Mouse (Mus musculus) MEL (cell line): ENCODE data around the gene Ublcp1. TPM values are rescaled to one million over a fixed set of nuclear protein-coding genes. Genes with fewer than 3 reads are reported as not detected.

Experiments used
- DNase-seq: peaks from one replicate; pipeline ENCODE4 v3.0.0; 2011; ENCODE audit warnings: low read depth, low spot score
- H3K27ac ChIP-seq: 2 replicates; pipeline ENCODE4 v1.5.1; 2012; ENCODE audit warnings: low read depth, mild to moderate bottlenecking, control low read depth, low read length, moderate library complexity; ENCODE audit not compliant: control insufficient read depth
- H3K27me3 ChIP-seq, 2 experiments: fragments of 150-350 bp in 1 of 2; sonication (generic) in 1 of 2; 2 replicates each; pipeline ENCODE4 v1.6.1; 2012; ENCODE audit warnings: low read length in 2 of 2, mild to moderate bottlenecking in 2 of 2, improper control_type of control experiment in 1 of 2, moderate library complexity in 1 of 2; ENCODE audit not compliant: insufficient read depth in 2 of 2, control insufficient read depth in 1 of 2
- H3K36me3 ChIP-seq, 2 experiments: 2 replicates each; pipeline ENCODE4 v1.6.1; 2012 to 2014; ENCODE audit warnings: low read length in 2 of 2, improper control_type of control experiment in 1 of 2, inconsistent platforms in 1 of 2, mild to moderate bottlenecking in 1 of 2; ENCODE audit not compliant: insufficient read depth in 2 of 2, control insufficient read depth in 1 of 2
- H3K4me1 ChIP-seq, 2 experiments: fragments of 150-350 bp in 1 of 2; sonication (generic) in 1 of 2; 2 replicates each; pipeline ENCODE4 v1.6.1; 2012; ENCODE audit warnings: low read length in 2 of 2, improper control_type of control experiment in 1 of 2, mild to moderate bottlenecking in 1 of 2; ENCODE audit not compliant: insufficient read depth in 2 of 2, control insufficient read depth in 1 of 2
- H3K4me3 ChIP-seq, 2 experiments: fragments of 150-350 bp in 1 of 2; sonication (generic) in 1 of 2; 2 replicates each; pipeline ENCODE4 v1.5.1; 2012; ENCODE audit warnings: low read depth in 2 of 2, low read length in 2 of 2, mild to moderate bottlenecking in 2 of 2, moderate library complexity in 2 of 2, control low read depth in 1 of 2, improper control_type of control experiment in 1 of 2; ENCODE audit not compliant: control insufficient read depth in 1 of 2, insufficient read depth in 1 of 2
- H3K79me2 ChIP-seq: 2 replicates; pipeline ENCODE4 v1.6.1; 2012; ENCODE audit warnings: mild to moderate bottlenecking, low read length, moderate library complexity; ENCODE audit not compliant: control insufficient read depth, poor library complexity, insufficient read depth
- H3K9ac ChIP-seq: 2 replicates; pipeline ENCODE4 v1.6.1; 2012; ENCODE audit warnings: low read depth, mild to moderate bottlenecking, control low read depth, low read length, moderate library complexity; ENCODE audit not compliant: control insufficient read depth, poor library complexity, severe bottlenecking
- H3K9me3 ChIP-seq: fragments of 150-350 bp; sonication (generic); replicated peaks from 2 replicates; pipeline ENCODE4 v1.6.1; 2012; ENCODE audit warnings: mild to moderate bottlenecking, low read length, improper control_type of control experiment, moderate library complexity; ENCODE audit not compliant: insufficient read depth
- CHD1 ChIP-seq: IDR thresholded peaks from 2 replicates; pipeline ENCODE4 v1.6.1; 2012; ENCODE audit warnings: low read depth, mild to moderate bottlenecking, inconsistent platforms, low read length, improper control_type of control experiment
- CTCF ChIP-seq, 3 experiments: IDR thresholded peaks in 2 of 3; conservative IDR thresholded peaks in 1 of 3; 2 replicates each; pipeline ENCODE4 v1.5.1; 2011 to 2012; ENCODE audit warnings: low read length in 3 of 3, low read depth in 2 of 3, mild to moderate bottlenecking in 2 of 3, improper control_type of control experiment in 1 of 3, inconsistent platforms in 1 of 3, mixed read lengths in 1 of 3, moderate library complexity in 1 of 3; ENCODE audit not compliant: control insufficient read depth in 1 of 3, insufficient read depth in 1 of 3, poor library complexity in 1 of 3, severe bottlenecking in 1 of 3
- E2F4 ChIP-seq: IDR thresholded peaks from 2 replicates; pipeline ENCODE4 v1.6.1; 2011; ENCODE audit warnings: low read depth, low read length, improper control_type of control experiment, borderline replicate concordance
- EP300 ChIP-seq, 2 experiments: IDR thresholded peaks; 2 replicates each; pipeline ENCODE4 v1.6.1; 2011; ENCODE audit warnings: improper control_type of control experiment in 2 of 2, low read length in 2 of 2, low read depth in 1 of 2, mild to moderate bottlenecking in 1 of 2
- ETS1 ChIP-seq: IDR thresholded peaks from 2 replicates; pipeline ENCODE4 v1.6.1; 2012; ENCODE audit warnings: low read depth, mild to moderate bottlenecking, inconsistent platforms, low read length, improper control_type of control experiment, moderate library complexity
- HCFC1 ChIP-seq: IDR thresholded peaks from 2 replicates; pipeline ENCODE4 v1.6.1; 2012; ENCODE audit warnings: low read depth, mild to moderate bottlenecking, inconsistent platforms, low read length, improper control_type of control experiment, moderate library complexity
- MAX ChIP-seq: IDR thresholded peaks from 2 replicates; pipeline ENCODE4 v1.6.1; 2011; ENCODE audit warnings: low read length, improper control_type of control experiment
- MAZ ChIP-seq: IDR thresholded peaks from 2 replicates; pipeline ENCODE4 v1.6.1; 2012; ENCODE audit warnings: low read depth, mild to moderate bottlenecking, inconsistent platforms, low read length, improper control_type of control experiment
- MXI1 ChIP-seq: IDR thresholded peaks from 2 replicates; pipeline ENCODE4 v1.6.1; 2011; ENCODE audit warnings: mild to moderate bottlenecking, low read depth, low read length, improper control_type of control experiment
- MYC ChIP-seq: IDR thresholded peaks from 2 replicates; pipeline ENCODE4 v1.6.1; 2011; ENCODE audit warnings: low read depth, mild to moderate bottlenecking, low read length, improper control_type of control experiment, moderate library complexity
- NELFE ChIP-seq: IDR thresholded peaks from 2 replicates; pipeline ENCODE4 v1.6.1; 2011; ENCODE audit warnings: low read depth, low read length, improper control_type of control experiment
- NRF1 ChIP-seq: IDR thresholded peaks from 2 replicates; pipeline ENCODE4 v1.6.1; 2014; ENCODE audit warnings: low read depth, mild to moderate bottlenecking, inconsistent platforms, low read length, improper control_type of control experiment, moderate library complexity; ENCODE audit not compliant: poor library complexity, insufficient read depth, severe bottlenecking
- POLR2A ChIP-seq, 2 experiments: IDR thresholded peaks; 2 replicates each; pipeline ENCODE4 v1.6.1; 2011 to 2012; ENCODE audit warnings: low read length in 2 of 2, mild to moderate bottlenecking in 2 of 2, control low read depth in 1 of 2, improper control_type of control experiment in 1 of 2, low read depth in 1 of 2, moderate library complexity in 1 of 2; ENCODE audit not compliant: control insufficient read depth in 1 of 2, insufficient read depth in 1 of 2, poor library complexity in 1 of 2
- POLR2AphosphoS2 ChIP-seq: IDR thresholded peaks from 2 replicates; pipeline ENCODE4 v1.6.1; 2011; ENCODE audit warnings: low read length, improper control_type of control experiment
- POLR2AphosphoS5 ChIP-seq: IDR thresholded peaks from 2 replicates; pipeline ENCODE4 v1.6.1; 2012; ENCODE audit warnings: low read depth, borderline replicate concordance, mild to moderate bottlenecking, inconsistent platforms, low read length, moderate library complexity, mixed read lengths
- RAD21 ChIP-seq: IDR thresholded peaks from 2 replicates; pipeline ENCODE4 v1.6.1; 2011; ENCODE audit warnings: mild to moderate bottlenecking, low read depth, low read length, improper control_type of control experiment
- SIN3A ChIP-seq: IDR thresholded peaks from 2 replicates; pipeline ENCODE4 v1.6.1; 2012; ENCODE audit warnings: low read length, improper control_type of control experiment, inconsistent platforms
- SMC3 ChIP-seq: IDR thresholded peaks from 2 replicates; pipeline ENCODE4 v1.6.1; 2011; ENCODE audit warnings: low read depth, low read length, improper control_type of control experiment
- TBP ChIP-seq: IDR thresholded peaks from 2 replicates; pipeline ENCODE4 v1.8.0; 2011; ENCODE audit warnings: low read depth, low read length, improper control_type of control experiment
- USF1 ChIP-seq: IDR thresholded peaks from 2 replicates; pipeline ENCODE4 v1.6.1; 2014; ENCODE audit warnings: low read depth, mild to moderate bottlenecking, inconsistent platforms, low read length, improper control_type of control experiment, moderate library complexity
- USF2 ChIP-seq, 2 experiments: IDR thresholded peaks; 2 replicates each; pipeline ENCODE4 v1.6.1; 2011 to 2012; ENCODE audit warnings: improper control_type of control experiment in 2 of 2, low read length in 2 of 2, borderline replicate concordance in 1 of 2, inconsistent platforms in 1 of 2, low read depth in 1 of 2, mild to moderate bottlenecking in 1 of 2; ENCODE audit not compliant: insufficient read depth in 1 of 2
- ZMIZ1 ChIP-seq: IDR thresholded peaks from 2 replicates; pipeline ENCODE4 v1.6.1; 2012; ENCODE audit warnings: low read depth, mild to moderate bottlenecking, inconsistent platforms, low read length, improper control_type of control experiment, moderate library complexity
- polyA plus RNA-seq, 2 experiments: library from polyadenylated mRNA; stranded (reverse) in 1 of 2; unstranded in 1 of 2; fragments of >175 nt in 1 of 2; fragments of >200 nt in 1 of 2; gene quantifications; 2 replicates each; pipeline versions ENCODE4 v1.2.1 to v1.2.4; 2012; ENCODE audit warnings: low replicate concordance in 2 of 2, low read depth in 1 of 2; ENCODE audit not compliant: insufficient read length in 2 of 2, insufficient read depth in 1 of 2, missing spikeins in 1 of 2
- total RNA-seq: library from RNA; depleted of rRNA; stranded (reverse); fragments of 300-350 nt; gene quantifications from 2 replicates; pipeline ENCODE4 v1.2.3, GENCODE M21; 2012

The Ublcp1 gene
- total and polyA plus RNA-seq, 3 experiments, result 21.1 to 22.2 TPM; not detected in 1

DNA sequence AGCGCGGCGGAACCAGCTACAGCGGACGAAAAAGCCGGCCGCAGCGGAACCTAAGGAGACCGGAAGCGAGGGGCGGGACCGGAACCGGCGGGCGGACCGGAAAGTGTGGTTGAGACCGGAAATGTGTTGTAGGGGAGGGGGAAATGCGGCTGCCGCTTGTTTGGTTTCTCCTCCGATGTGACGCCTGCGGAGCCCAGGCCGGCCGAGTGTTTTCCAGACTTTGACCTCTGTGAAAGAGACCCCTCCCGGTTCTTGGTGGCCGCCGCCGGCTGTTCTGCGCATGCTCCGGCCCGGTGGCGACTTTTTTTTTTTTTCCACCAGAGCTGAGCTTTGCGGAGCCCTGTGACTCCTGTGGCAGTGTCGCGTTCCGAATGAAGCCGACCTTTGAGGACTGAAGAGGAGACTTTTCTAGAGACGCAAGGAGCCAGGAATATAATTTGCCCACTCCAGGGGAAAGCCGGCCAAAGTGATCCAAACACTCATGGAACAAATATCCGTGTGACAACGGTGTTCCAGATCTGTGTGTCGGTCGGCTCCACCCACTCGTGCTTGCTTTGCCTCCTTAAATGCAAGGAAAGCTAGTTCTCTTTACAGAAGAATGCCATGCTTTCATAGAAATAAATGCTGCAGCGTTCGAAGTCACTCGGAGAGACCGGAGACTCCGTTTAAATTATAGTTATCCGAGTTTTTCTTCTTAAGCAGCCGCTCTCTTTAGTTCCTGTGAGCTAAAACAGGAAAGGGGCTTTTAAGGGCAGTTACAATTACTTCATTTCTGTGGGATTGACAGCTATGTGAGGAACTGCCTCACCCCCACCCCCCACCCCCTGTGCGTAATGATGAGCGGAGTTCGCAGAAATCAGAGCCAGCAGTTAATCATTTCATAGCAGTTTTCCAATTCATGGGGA lies at the start of gene Ublcp1 (continued):
- peak; percentile 63 for TF ChIP-seq ETS1

- Histone ChIP-seq H3K4me1 (peaks cover 10 to 24% of the 10 kb centered on the region in 2 experiments), H3K36me3 (peaks cover 11 to 32% of the 10 kb centered on the region in 2 experiments)
- no peak for DNase-seq
- TF ChIP-seq CHD1 (peak; percentile 32), E2F4 (no peak), MAZ (peak; percentile 82), ZMIZ1 (0 out of 2 replicates have a peak, but pooled peaks have one; percentile 1)
- TF ChIP-seq, all 39 proteins: peak for 3
- H3K27ac ChIP-seq, result peak overlapping the region; percentile 96
- peak overlapping the region; percentile 64 to 96 for H3K4me3 ChIP-seq
- peaks cover 49% of the 10 kb centered on the region for H3K79me2 ChIP-seq
- no peaks in the 10 kb centered on the region for H3K9me3 ChIP-seq
- H3K9ac ChIP-seq, result peak overlapping the region; percentile 81
- no peaks in the 10 kb centered on the region for H3K27me3 ChIP-seq
Measured at GRCm38 (mm10) chr11:44519096-44519949, 49.0 kb upstream of the Ublcp1 start.

GRCm38 (mm10) chr11:44518281-44519095 lies 48.2 kb upstream of the Ublcp1 start, which contains the start of gene Rnf145:
TSS of gene Rnf145 (plus strand) at chr11:44518964.
- peaks cover 10 to 26% of the 10 kb centered on the region in 2 experiments for H3K4me1 ChIP-seq
- peak; percentile 57; the same call in 1 of the 2 replicates for TF ChIP-seq POLR2AphosphoS2
- 0 out of 2 replicates have a peak, but pooled peaks have one; percentile 39 for TF ChIP-seq POLR2AphosphoS5
- TF ChIP-seq POLR2A (IDR thresholded peaks at IDR 0.05; ENCODE audit: control insufficient read depth in 1 of 2, insufficient read depth in 1 of 2, low read depth in 1 of 2, low read length in 2 of 2, poor library complexity in 1 of 2), result peak; percentile 84 to 91
- TF ChIP-seq TBP, result 0 out of 2 replicates have a peak, but pooled peaks have one; percentile 27
- TF ChIP-seq ZMIZ1, result peak; percentile 65; the same call in 1 of the 2 replicates
- TF ChIP-seq SMC3, result no peak
- TF ChIP-seq CHD1, result 0 out of 2 replicates have a peak, but pooled peaks have one; percentile 10
- 0 out of 2 replicates have a peak, but pooled peaks have one; percentile 53 for TF ChIP-seq HCFC1
- peak; percentile 80 for TF ChIP-seq SIN3A
- TF ChIP-seq RAD21, result no peak
- TF ChIP-seq CTCF (IDR thresholded peaks at IDR 0.05 in 2 of 3, conservative IDR thresholded peaks at IDR 0.05 in 1 of 3; ENCODE audit: control insufficient read depth in 1 of 3, insufficient read depth in 1 of 3, low read depth in 2 of 3, low read length in 3 of 3, poor library complexity in 1 of 3, severe bottlenecking in 1 of 3), result no peak
- peak; percentile 83 for TF ChIP-seq NRF1
- TF ChIP-seq USF2 (IDR thresholded peaks at IDR 0.05; ENCODE audit: borderline replicate concordance in 1 of 2, insufficient read depth in 1 of 2, low read depth in 1 of 2, low read length in 2 of 2), result no peak
- TF ChIP-seq NELFE, result peak; percentile 90
- peak; percentile 79 for TF ChIP-seq USF1
- no peak for TF ChIP-seq MAZ
- TF ChIP-seq MXI1, result peak; percentile 99
- peak; percentile 99 for TF ChIP-seq MYC
- TF ChIP-seq EP300 (IDR thresholded peaks at IDR 0.05; ENCODE audit: low read depth in 1 of 2, low read length in 2 of 2), result peak; percentile 25 to 38; a peak in 2 of 4 replicates
- peak; percentile 99 for TF ChIP-seq MAX
- TF ChIP-seq, all 39 proteins: peak for 15
- DNase-seq, result peak; percentile 83
- Histone ChIP-seq H3K9me3 (no peaks in the 10 kb centered on the region), H3K36me3 (peaks cover 4 to 35% of the 10 kb centered on the region in 2 experiments), H3K27ac (peak within 1 kb of the TSS; percentile 96), H3K79me2 (peaks cover 44% of the 10 kb centered on the region), H3K9ac (peak within 1 kb of the TSS; percentile 81), H3K27me3 (no peaks in the 10 kb centered on the region), H3K4me3 (peak within 1 kb of the TSS; percentile 64 to 96)
